Mouse (Mus musculus) CH12.LX (cell line): ENCODE measurements around the gene Zeb2. TPM values are rescaled to one million over a fixed set of nuclear protein-coding genes. Genes with fewer than 3 reads are reported as not detected.
A peak's percentile ranks its signal among the peaks of the same experiment; 100 is the strongest.

Experiments used
- DNase-seq: peaks from one replicate; pipeline ENCODE4 v3.0.0-alpha.2; 2013; ENCODE audit errors: extremely low read depth
- H3K27ac ChIP-seq: 2 replicates; pipeline ENCODE4 v1.5.1; 2012; ENCODE audit warnings: low read depth, mild to moderate bottlenecking, control low read depth, moderate library complexity; ENCODE audit not compliant: insufficient read depth
- H3K27me3 ChIP-seq: replicated peaks from 2 replicates; pipeline ENCODE3; 2012; ENCODE audit warnings: inconsistent platforms
- H3K36me3 ChIP-seq, 2 experiments: replicated peaks in 1 of 2; 2 replicates each; pipeline versions ENCODE3 to v1.6.1; 2012; ENCODE audit warnings: inconsistent platforms in 1 of 2, low read length in 1 of 2, mild to moderate bottlenecking in 1 of 2, mixed read lengths in 1 of 2, moderate library complexity in 1 of 2; ENCODE audit not compliant: control insufficient read depth in 1 of 2, insufficient read depth in 1 of 2
- H3K4me1 ChIP-seq, 2 experiments: 2 replicates each; pipeline ENCODE4 v1.6.1; 2012; ENCODE audit warnings: inconsistent platforms in 1 of 2, moderate library complexity in 1 of 2; ENCODE audit not compliant: insufficient read depth in 2 of 2, control insufficient read depth in 1 of 2
- H3K4me2 ChIP-seq: 2 replicates; pipeline ENCODE4 v1.6.1; 2012; ENCODE audit warnings: low read depth, mild to moderate bottlenecking, control low read depth; ENCODE audit not compliant: poor library complexity, insufficient read depth, severe bottlenecking
- H3K4me3 ChIP-seq, 3 experiments: fragments of 150-350 bp in 1 of 3; sonication (generic) in 1 of 3; replicated peaks in 1 of 3; 2 replicates each; pipeline versions ENCODE3 to v1.5.1; 2011 to 2012; ENCODE audit warnings: low read depth in 2 of 3, low read length in 2 of 3, mild to moderate bottlenecking in 2 of 3, moderate library complexity in 2 of 3, control low read depth in 1 of 3, improper control_type of control experiment in 1 of 3, inconsistent platforms in 1 of 3, mixed read lengths in 1 of 3; ENCODE audit not compliant: poor library complexity in 1 of 3
- H3K79me2 ChIP-seq: replicated peaks from 2 replicates; pipeline ENCODE4 v1.6.1; 2012; ENCODE audit warnings: mild to moderate bottlenecking, moderate library complexity; ENCODE audit not compliant: control insufficient read depth, poor library complexity, insufficient read depth, severe bottlenecking; ENCODE audit errors: extremely low read depth
- H3K9ac ChIP-seq: 2 replicates; pipeline ENCODE4 v1.6.1; 2012; ENCODE audit warnings: low read depth, mild to moderate bottlenecking, control low read depth, moderate library complexity; ENCODE audit not compliant: insufficient read depth
- H3K9me3 ChIP-seq: replicated peaks from 2 replicates; pipeline ENCODE3; 2012; ENCODE audit warnings: low read length, inconsistent platforms, mixed read lengths
- BHLHE40 ChIP-seq: IDR thresholded peaks from 2 replicates; pipeline ENCODE4 v1.6.1; 2011; ENCODE audit warnings: mild to moderate bottlenecking, low read depth, low read length, improper control_type of control experiment
- CHD1 ChIP-seq: IDR thresholded peaks from 2 replicates; pipeline ENCODE4 v1.6.1; 2012; ENCODE audit warnings: low read depth, low read length, improper control_type of control experiment, inconsistent platforms
- CTCF ChIP-seq, 2 experiments: IDR thresholded peaks in 1 of 2; conservative IDR thresholded peaks in 1 of 2; 2 replicates each; pipeline ENCODE4 v1.5.1; 2011 to 2012; ENCODE audit warnings: low read depth in 2 of 2, low read length in 2 of 2, improper control_type of control experiment in 1 of 2, inconsistent platforms in 1 of 2, mild to moderate bottlenecking in 1 of 2, moderate library complexity in 1 of 2
- E2F4 ChIP-seq: IDR thresholded peaks from 2 replicates; pipeline ENCODE4 v1.6.1; 2011; ENCODE audit warnings: low read depth, low read length, improper control_type of control experiment; ENCODE audit not compliant: insufficient replicate concordance
- HCFC1 ChIP-seq: IDR thresholded peaks from 2 replicates; pipeline ENCODE4 v1.6.1; 2012; ENCODE audit warnings: low read depth, mild to moderate bottlenecking, inconsistent platforms, low read length, improper control_type of control experiment
- IRF4 ChIP-seq: IDR thresholded peaks from 2 replicates; pipeline ENCODE4 v1.6.1; 2014; ENCODE audit warnings: low read depth, mild to moderate bottlenecking, inconsistent platforms, low read length, improper control_type of control experiment
- JUN ChIP-seq: IDR thresholded peaks from 2 replicates; pipeline ENCODE4 v1.6.1; 2011; ENCODE audit warnings: low read depth, mild to moderate bottlenecking, low read length, improper control_type of control experiment, moderate library complexity; ENCODE audit not compliant: insufficient read depth
- JUND ChIP-seq: conservative IDR thresholded peaks from 2 replicates; pipeline ENCODE4 v1.6.1; 2011; ENCODE audit warnings: low read depth, low read length, improper control_type of control experiment
- KAT2A ChIP-seq: IDR thresholded peaks from 2 replicates; pipeline ENCODE4 v1.6.1; 2012; ENCODE audit warnings: low read length, improper control_type of control experiment, inconsistent platforms; ENCODE audit not compliant: insufficient replicate concordance
- MAFK ChIP-seq: IDR thresholded peaks from 2 replicates; pipeline ENCODE4 v1.6.1; 2011; ENCODE audit warnings: low read length, improper control_type of control experiment; ENCODE audit not compliant: insufficient replicate concordance
- MAX ChIP-seq: IDR thresholded peaks from 2 replicates; pipeline ENCODE4 v1.6.1; 2011; ENCODE audit warnings: low read length, improper control_type of control experiment
- MAZ ChIP-seq: IDR thresholded peaks from 2 replicates; pipeline ENCODE4 v1.6.1; 2012; ENCODE audit warnings: low read depth, mild to moderate bottlenecking, inconsistent platforms, low read length, improper control_type of control experiment, moderate library complexity
- MEF2A ChIP-seq: IDR thresholded peaks from 2 replicates; pipeline ENCODE4 v1.6.1; 2014; ENCODE audit warnings: low read depth, mild to moderate bottlenecking, inconsistent platforms, low read length, improper control_type of control experiment, borderline replicate concordance
- MXI1 ChIP-seq: IDR thresholded peaks from 2 replicates; pipeline ENCODE4 v1.6.1; 2011; ENCODE audit warnings: mild to moderate bottlenecking, low read depth, low read length, improper control_type of control experiment
- NRF1 ChIP-seq: IDR thresholded peaks from 2 replicates; pipeline ENCODE4 v1.6.1; 2014; ENCODE audit warnings: low read depth, mild to moderate bottlenecking, inconsistent platforms, low read length, improper control_type of control experiment, moderate library complexity
- RCOR1 ChIP-seq: conservative IDR thresholded peaks from 2 replicates; pipeline ENCODE4 v1.6.1; 2012; ENCODE audit warnings: low read depth, mild to moderate bottlenecking, inconsistent platforms, low read length, improper control_type of control experiment
- SIN3A ChIP-seq: IDR thresholded peaks from 2 replicates; pipeline ENCODE4 v1.6.1; 2012; ENCODE audit warnings: low read length, improper control_type of control experiment, inconsistent platforms
- SMC3 ChIP-seq: IDR thresholded peaks from 2 replicates; pipeline ENCODE4 v1.6.1; 2011; ENCODE audit warnings: low read depth, low read length, improper control_type of control experiment
- TBP ChIP-seq: conservative IDR thresholded peaks from 2 replicates; pipeline ENCODE4 v1.6.1; 2011; ENCODE audit warnings: low read depth, low read length, improper control_type of control experiment
- TCF12 ChIP-seq: IDR thresholded peaks from 2 replicates; pipeline ENCODE4 v1.6.1; 2014; ENCODE audit warnings: low read depth, mild to moderate bottlenecking, inconsistent platforms, low read length, improper control_type of control experiment
- UBTF ChIP-seq: IDR thresholded peaks from 2 replicates; pipeline ENCODE4 v1.6.1; 2012; ENCODE audit warnings: low read depth, mild to moderate bottlenecking, inconsistent platforms, low read length, improper control_type of control experiment, moderate library complexity
- USF1 ChIP-seq: IDR thresholded peaks from 2 replicates; pipeline ENCODE4 v1.6.1; 2014; ENCODE audit warnings: low read depth, mild to moderate bottlenecking, inconsistent platforms, low read length, improper control_type of control experiment
- USF2 ChIP-seq: conservative IDR thresholded peaks from 2 replicates; pipeline ENCODE4 v1.6.1; 2011; ENCODE audit warnings: low read depth, low read length, improper control_type of control experiment
- ZC3H11A ChIP-seq: IDR thresholded peaks from 2 replicates; pipeline ENCODE4 v1.6.1; 2012; ENCODE audit warnings: low read depth, mild to moderate bottlenecking, inconsistent platforms, low read length, improper control_type of control experiment
- ZKSCAN1 ChIP-seq: IDR thresholded peaks from 2 replicates; pipeline ENCODE4 v1.6.1; 2012; ENCODE audit warnings: low read depth, inconsistent platforms, low read length, improper control_type of control experiment, borderline replicate concordance
- ZMIZ1 ChIP-seq: IDR thresholded peaks from 2 replicates; pipeline ENCODE4 v1.6.1; 2012; ENCODE audit warnings: low read depth, mild to moderate bottlenecking, inconsistent platforms, low read length, improper control_type of control experiment
- ZNF384 ChIP-seq: IDR thresholded peaks from 2 replicates; pipeline ENCODE4 v1.6.1; 2012; ENCODE audit warnings: low read depth, low read length, improper control_type of control experiment, inconsistent platforms
- dilution Hi-C: fragments of 300-500 bp; cut with MboI; formaldehyde crosslinking; loops from 2 replicates; pipeline ENCODE4 v1.14.3; 2020; ENCODE audit warnings: low sequenced_read_pairs; ENCODE audit not compliant: extremely low pct_unique_long_range_greater_than_20kb, extremely low pct_ligation_motif_present
- in situ Hi-C: fragments of 300-500 bp; cut with MboI; formaldehyde crosslinking; loops from 3 replicates; pipeline ENCODE4 v1.14.3; 2019; ENCODE audit warnings: low sequenced_read_pairs, low pct_ligation_motif_present, low pct_unique_long_range_greater_than_20kb, mixed read lengths
- polyA plus RNA-seq: library from polyadenylated mRNA; unstranded; fragments of >175 nt; gene quantifications from 2 replicates; pipeline ENCODE4 v1.2.1, GENCODE M21; 2012; ENCODE audit warnings: low read depth; ENCODE audit not compliant: insufficient read length
- total RNA-seq, 2 experiments: library from RNA; depleted of rRNA; stranded (reverse); fragments of 300-350 nt in 1 of 2; fragments of >200 nt in 1 of 2; gene quantifications; 2 replicates each; pipeline ENCODE4 v1.2.3; 2012 to 2014

Zeb2 gene
- total and polyA plus RNA-seq, 3 experiments, result 12.9 to 25.8 (median 20.8) TPM

GRCm38 (mm10) chr2:45109161-45109950 lies 7.8 kb downstream of the Zeb2 start:
- H3K27ac ChIP-seq, result peak overlapping the region; percentile 89
- H3K9ac ChIP-seq, result peak overlapping the region; percentile 100
- peaks cover 86% of the 10 kb centered on the region for H3K79me2 ChIP-seq
- H3K4me3 ChIP-seq, result peak overlapping the region; percentile 79 to 84 (median 79)
- no peak for TF ChIP-seq MAX
- TF ChIP-seq KAT2A, result no peak
- TF ChIP-seq MXI1, result no peak; the same call in 1 of the 2 replicates
- TF ChIP-seq IRF4, result no peak
- peak; percentile 95 for TF ChIP-seq UBTF
- no peak for TF ChIP-seq CTCF (conservative IDR thresholded peaks at IDR 0.05 in 1 of 2, IDR thresholded peaks at IDR 0.05 in 1 of 2; ENCODE audit: low read depth in 2 of 2, low read length in 2 of 2)
- TF ChIP-seq MEF2A, result no peak
- 0 out of 2 replicates have a peak, but pooled peaks have one; percentile 37 for TF ChIP-seq SIN3A
- TF ChIP-seq TCF12, result 0 out of 2 replicates have a peak, but pooled peaks have one; percentile 6
- TF ChIP-seq RCOR1, result no peak
- DNase-seq, result no peak
- peaks cover 4 to 6% of the 10 kb centered on the region in 2 experiments for H3K36me3 ChIP-seq
- in situ Hi-C loops, result loop anchor here (10.0 to 25.0 kb wide), 3 partner anchors 185 to 1328 kb away; partner anchors contain the start of gene Gtdc1
- H3K9me3 ChIP-seq, result no peaks in the 10 kb centered on the region
- no peaks in the 10 kb centered on the region for H3K27me3 ChIP-seq
- no peak overlapping the region for H3K4me2 ChIP-seq
- peaks cover 0 to 32% of the 10 kb centered on the region in 2 experiments; a peak in 2 of 4 replicates for H3K4me1 ChIP-seq
- dilution Hi-C loops, result no loop called here

DNA sequence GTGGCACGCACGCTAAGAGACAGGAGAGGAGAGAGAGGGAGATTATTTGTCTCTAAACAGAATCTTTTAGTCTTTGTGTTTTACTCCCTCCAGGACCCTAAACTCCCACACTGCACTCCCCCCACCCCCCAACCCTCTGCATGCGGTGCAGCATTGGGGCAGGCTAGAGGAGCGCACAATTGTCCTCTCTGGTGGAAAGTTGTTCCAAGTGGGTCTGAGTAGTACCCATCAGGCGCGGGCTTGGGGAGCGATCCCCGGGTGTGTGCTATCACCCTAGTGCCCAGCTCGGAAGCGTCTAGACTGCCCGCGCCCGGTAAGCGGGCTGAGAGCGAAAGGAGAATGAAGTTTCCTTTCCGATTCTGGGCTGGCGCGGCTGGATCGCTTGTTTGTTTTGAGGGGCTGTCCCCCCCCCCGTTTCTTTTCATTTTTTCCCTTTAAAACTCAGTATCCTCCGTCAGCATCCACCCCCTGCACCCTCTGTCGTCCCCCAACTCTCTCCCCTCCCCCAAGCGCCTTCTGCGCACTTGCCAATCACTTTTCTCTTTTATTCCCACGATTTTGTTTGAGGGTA lies 8.6 kb downstream of the Zeb2 start:
- H3K9ac ChIP-seq, result peak overlapping the region; percentile 100
- peaks cover 0 to 26% of the 10 kb centered on the region in 2 experiments; a peak in 2 of 4 replicates for H3K4me1 ChIP-seq
- in situ Hi-C loops, result loop anchor here (10.0 to 25.0 kb wide), 3 partner anchors 184 to 1329 kb away; partner anchors contain the start of gene Gtdc1
- peaks cover 93% of the 10 kb centered on the region for H3K79me2 ChIP-seq
- peaks cover 4 to 6% of the 10 kb centered on the region in 2 experiments for H3K36me3 ChIP-seq
- peak overlapping the region; percentile 73 to 79 (median 79) for H3K4me3 ChIP-seq
- no peak for DNase-seq
- dilution Hi-C loops, result no loop called here
- H3K9me3 ChIP-seq, result no peaks in the 10 kb centered on the region
- peak overlapping the region; percentile 87 for H3K4me2 ChIP-seq
- H3K27me3 ChIP-seq, result no peaks in the 10 kb centered on the region
- peak overlapping the region; percentile 63 for H3K27ac ChIP-seq
- TF ChIP-seq TCF12 (0 out of 2 replicates have a peak, but pooled peaks have one; percentile 26), TBP (no peak), ZMIZ1 (0 out of 2 replicates have a peak, but pooled peaks have one; percentile 17), E2F4 (no peak), ZC3H11A (no peak), ZKSCAN1 (no peak), IRF4 (0 out of 2 replicates have a peak, but pooled peaks have one; percentile 15), JUN (no peak), CHD1 (no peak), NRF1 (no peak), UBTF (no peak), USF2 (no peak), MXI1 (no peak), CTCF (conservative IDR thresholded peaks at IDR 0.05 in 1 of 2, IDR thresholded peaks at IDR 0.05 in 1 of 2; ENCODE audit: low read depth in 2 of 2, low read length in 2 of 2) (no peak), USF1 (no peak), MAFK (no peak), MEF2A (no peak), ZNF384 (no peak), BHLHE40 (0 out of 2 replicates have a peak, but pooled peaks have one; percentile 5), JUND (no peak), HCFC1 (no peak), MAZ (no peak), SMC3 (no peak), KAT2A (no peak)
